Mouse (Mus musculus) skeletal muscle tissue, adult 2 months (tissue): ENCODE measurements at regions not wholly inside any gene's neighbourhood (a gene's known extent, or its start where the extent isn't known, plus 50 kb on each side); places are given as distances from the start of the nearest gene placed in this dataset.
A peak's percentile ranks its signal among the peaks of the same experiment; 100 is the strongest.

ENCODE experiments used
- DNase-seq: peaks from one replicate; pipeline ENCODE4 v3.0.0-alpha.2; 2012; ENCODE audit warnings: low read depth, low spot score

DNA sequence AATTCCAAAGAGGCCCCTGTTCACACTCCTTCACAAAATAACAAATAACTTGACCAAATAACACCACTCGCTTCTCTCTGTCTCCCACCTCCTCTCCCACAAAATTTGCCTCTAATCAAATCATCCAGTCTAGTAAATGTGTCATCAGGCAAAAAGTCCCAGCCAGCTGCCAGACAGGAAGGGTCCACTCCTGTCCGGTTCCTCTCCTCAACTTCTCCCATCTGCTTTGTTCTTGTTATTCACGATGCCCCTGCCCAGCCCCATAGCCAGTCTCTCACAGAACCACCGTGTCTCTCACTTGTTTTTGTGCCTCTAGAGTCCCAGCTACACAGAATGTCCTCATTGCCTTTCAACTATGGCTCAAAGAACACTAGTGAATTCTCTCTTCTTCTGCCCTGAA is 53.8 kb downstream of the Ch25h start:
- no peak for DNase-seq

DNA sequence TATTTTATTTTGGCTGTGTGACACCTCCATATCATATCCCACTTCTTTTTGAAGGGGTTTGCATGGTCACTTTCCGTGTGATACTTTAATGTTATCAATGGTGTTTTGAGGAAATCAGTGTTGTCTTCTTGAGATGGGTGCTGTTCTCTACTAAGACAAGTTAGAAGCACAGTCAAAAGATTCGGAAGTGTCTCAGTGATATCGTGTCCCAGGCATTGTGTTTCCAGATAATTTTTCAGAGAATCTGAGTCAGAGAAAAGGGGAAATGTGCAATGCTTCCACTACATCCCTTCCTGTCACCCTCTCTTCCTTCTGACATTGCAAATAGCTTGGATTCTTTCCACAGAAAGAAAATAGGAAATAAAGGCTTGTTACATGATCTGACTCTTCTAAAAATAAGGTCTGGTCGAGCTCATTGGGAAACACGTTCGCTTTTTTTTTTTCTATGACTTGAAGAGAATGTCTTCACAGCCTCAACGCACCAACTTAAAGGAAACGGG is 54.6 kb downstream of the Ch25h start:
- DNase-seq, result no peak

DNA sequence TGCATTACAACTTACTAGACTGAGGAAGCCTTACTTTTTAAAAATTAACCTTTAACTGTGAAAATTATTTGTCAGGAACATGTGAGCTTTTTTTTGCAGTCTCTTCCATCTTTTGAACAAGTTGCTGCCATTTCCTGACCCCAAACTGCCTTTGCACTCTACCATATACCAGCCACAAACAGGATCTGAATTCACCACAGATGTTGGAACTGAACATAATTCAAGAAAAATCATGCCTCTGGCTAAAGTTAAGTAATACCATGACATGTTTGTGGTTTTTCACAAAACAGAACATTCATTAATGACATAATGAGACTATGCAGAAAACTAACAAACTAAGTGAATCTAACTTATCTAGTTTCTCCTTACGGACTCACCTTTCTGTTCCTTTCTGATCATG is 67.8 kb downstream of the Ch25h start:
- no peak for DNase-seq

DNA sequence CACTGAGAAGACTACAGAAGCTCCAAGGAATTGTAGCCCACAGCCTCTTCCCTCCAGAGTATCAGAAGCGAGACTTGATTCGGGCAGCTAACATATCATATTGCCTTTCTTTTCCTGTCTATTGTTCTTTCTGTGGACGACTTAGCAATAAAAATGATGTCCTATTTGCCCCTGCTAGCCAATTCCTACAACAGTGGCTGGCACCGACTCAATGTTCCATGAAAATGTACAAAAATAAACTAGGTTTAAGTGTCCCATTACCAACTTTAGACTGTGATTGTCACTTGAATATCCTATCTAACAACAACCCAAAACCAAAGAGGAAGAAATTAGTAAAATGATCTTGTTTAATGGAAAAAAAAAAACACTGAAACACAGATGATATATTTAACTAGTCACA is 68.3 kb downstream of the Ch25h start:
- DNase-seq, result no peak

DNA sequence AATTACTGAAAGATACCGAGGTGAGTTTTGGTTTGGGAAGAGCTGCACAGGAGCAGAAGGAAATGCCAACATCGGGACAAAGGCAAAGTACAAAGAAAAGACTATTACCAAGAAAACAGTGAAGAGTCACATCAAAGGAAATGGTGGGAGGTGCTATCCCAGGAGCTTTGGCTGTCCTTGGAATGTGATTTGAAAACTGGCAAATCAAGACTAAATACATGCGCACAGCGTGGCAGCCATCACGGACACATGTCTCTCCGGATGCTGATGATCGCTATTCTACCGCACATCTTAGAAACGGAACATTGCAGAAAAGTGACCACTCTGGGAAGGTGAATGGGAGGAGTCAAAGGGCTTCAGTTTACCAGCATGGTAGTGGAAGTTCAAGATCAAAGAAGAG is 78.7 kb downstream of the Ch25h start:
- DNase-seq, result no peak

DNA sequence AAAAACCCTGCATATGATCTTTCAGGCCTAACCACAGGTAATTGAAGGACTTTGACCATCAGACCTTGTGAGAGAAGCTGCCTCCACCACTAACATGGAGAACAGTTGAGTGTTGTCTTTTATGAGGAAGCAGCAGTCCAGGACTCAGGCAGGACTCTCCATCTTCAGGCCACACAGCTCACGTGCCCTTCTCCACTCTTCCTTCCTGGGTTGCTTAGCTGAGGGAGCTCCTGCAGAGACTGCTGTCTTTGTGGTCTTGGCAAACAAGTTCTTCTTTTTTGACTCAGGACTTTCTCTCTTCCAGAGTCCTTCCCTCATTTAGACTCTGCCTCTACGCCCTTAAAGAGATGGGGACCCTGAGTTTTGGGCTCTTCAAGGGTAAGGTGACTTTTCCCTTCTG is 85.0 kb downstream of the Ch25h start:
- DNase-seq, result no peak

DNA sequence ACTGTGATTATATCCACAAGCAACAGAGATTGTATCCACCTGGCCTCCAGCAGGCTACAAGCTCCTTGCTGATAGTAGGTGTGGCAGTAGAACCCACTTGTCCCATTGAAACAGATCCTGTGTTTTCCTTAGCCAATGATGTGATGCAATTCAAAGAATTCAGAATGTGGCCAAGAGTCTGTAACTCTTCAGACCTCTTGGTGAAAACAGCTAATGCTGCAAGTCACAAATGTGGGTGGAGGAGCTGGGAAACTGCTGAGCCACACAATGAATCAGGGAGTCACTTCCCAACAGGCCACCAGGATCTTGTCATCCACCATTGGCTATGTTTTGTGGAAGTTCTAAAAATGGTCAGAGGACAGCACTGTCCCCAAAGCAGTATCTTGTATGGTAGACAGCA is 92.1 kb downstream of the Fas start:
- peak; percentile 25 for DNase-seq
